30 mouse cellular contexts compared by ENCODE assay signal in genomic region chr4:101374104-101374503, GRCm38 (mm10).
"Had no signal": no experiment of that assay in that cellular context is flagged by ENCODE, and none has a peak within 500 bp of the region (broad histone marks: within the 10 kb centered on the region; RNA-seq: fewer than 3 reads in every experiment).

No protein-coding gene starts in this region.

- H3K4me3 ChIP-seq: left cerebral cortex, adult 2 months; limb, embryonic 10.5 days; limb, embryonic 12.5 days; limb, embryonic 13.5 days; limb, embryonic 15.5 days; liver, embryonic 13.5 days; liver, embryonic 15.5 days; lung, embryonic 15.5 days; megakaryocyte, embryonic 14.5 days; midbrain, embryonic 10.5 days; midbrain, embryonic 12.5 days; midbrain, embryonic 13.5 days; midbrain, embryonic 15.5 days; myocyte; neural tube, embryonic 12.5 days had no signal

- H3K36me3 ChIP-seq: limb, embryonic 10.5 days; limb, embryonic 12.5 days; limb, embryonic 13.5 days; limb, embryonic 15.5 days; liver, embryonic 13.5 days; liver, embryonic 15.5 days; lung, embryonic 15.5 days; midbrain, embryonic 10.5 days; midbrain, embryonic 12.5 days; midbrain, embryonic 13.5 days; midbrain, embryonic 15.5 days; neural tube, embryonic 12.5 days had no signal

- H3K27ac ChIP-seq: left cerebral cortex, adult 2 months; limb, embryonic 10.5 days; limb, embryonic 12.5 days; limb, embryonic 13.5 days; limb, embryonic 15.5 days; liver, embryonic 13.5 days; liver, embryonic 14.5 days; liver, embryonic 15.5 days; lung, embryonic 15.5 days; macrophage; midbrain, embryonic 10.5 days; midbrain, embryonic 12.5 days; midbrain, embryonic 13.5 days; midbrain, embryonic 15.5 days; neural tube, embryonic 12.5 days had no signal

- H3K4me2 ChIP-seq: limb, embryonic 12.5 days; limb, embryonic 13.5 days; limb, embryonic 15.5 days; liver, embryonic 13.5 days; liver, embryonic 15.5 days; lung, embryonic 14.5 days; lung, embryonic 15.5 days; midbrain, embryonic 11.5 days; midbrain, embryonic 12.5 days; midbrain, embryonic 13.5 days; midbrain, embryonic 15.5 days; neural tube, embryonic 12.5 days had no signal

- H3K4me1 ChIP-seq: limb, embryonic 10.5 days; limb, embryonic 12.5 days; limb, embryonic 13.5 days; limb, embryonic 15.5 days; liver, embryonic 13.5 days; liver, embryonic 15.5 days; lung, embryonic 15.5 days; midbrain, embryonic 10.5 days; midbrain, embryonic 12.5 days; neural tube, embryonic 12.5 days had no signal

- H3K9ac ChIP-seq: limb, embryonic 12.5 days; limb, embryonic 13.5 days; limb, embryonic 15.5 days; liver, embryonic 13.5 days; liver, embryonic 14.5 days; liver, embryonic 15.5 days; lung, embryonic 14.5 days; lung, embryonic 15.5 days; midbrain, embryonic 12.5 days; midbrain, embryonic 13.5 days; midbrain, embryonic 15.5 days; neural tube, embryonic 12.5 days had no signal

- DNase-seq: left cerebral cortex, postnatal 4 days; liver; liver, embryonic 13.5 days; lung, adult 18-20 months; lung, adult 2 months; lung, embryonic 14.5 days; lung, postnatal 10 days; lung, postnatal 14 days; lung, postnatal 36 days; lung, postnatal 4 days; midbrain, embryonic 14.5 days had no signal

- H3K27me3 ChIP-seq: limb, embryonic 12.5 days; limb, embryonic 13.5 days; limb, embryonic 15.5 days; liver, embryonic 13.5 days; liver, embryonic 15.5 days; lung, embryonic 15.5 days; midbrain, embryonic 12.5 days; midbrain, embryonic 13.5 days; midbrain, embryonic 15.5 days; neural tube, embryonic 12.5 days had no signal

- H3K9me3 ChIP-seq: limb, embryonic 10.5 days; limb, embryonic 12.5 days; limb, embryonic 13.5 days; limb, embryonic 15.5 days; liver, embryonic 13.5 days; liver, embryonic 15.5 days; lung, embryonic 15.5 days; megakaryocyte, embryonic 14.5 days; midbrain, embryonic 10.5 days; midbrain, embryonic 12.5 days; midbrain, embryonic 13.5 days; midbrain, embryonic 15.5 days; neural tube, embryonic 12.5 days had no signal

- ATAC-seq: lung, postnatal 0 days; midbrain, embryonic 13.5 days; midbrain, embryonic 15.5 days; midbrain, embryonic 16.5 days had no signal
